Mouse (Mus musculus): ENCODE measurements around the gene Csf3.
"Not testable (repeated sequence)": the region's sequence is repeated elsewhere in the genome, so short reads cannot be mapped to it uniquely, and the experiment has no call there.

Gene Csf3

GRCm38 (mm10) chr11:98729119-98729588 is 28.1 kb downstream of the Csf3 start, which contains the start of gene Med24:
TSS of gene Med24 (minus strand) at chr11:98729435.
- ATAC-seq (ENCODE audit: low TSS enrichment), result peak; percentile 97

- peak; percentile 13; the same call in 1 of the 2 replicates for ATAC-seq (ENCODE audit: low TSS enrichment)
Observed at GRCm38 (mm10) chr11:98730727-98731126, 29.7 kb downstream of the Csf3 start.

- peak; percentile 63 for ATAC-seq (ENCODE audit: low TSS enrichment)
Observed at GRCm38 (mm10) chr11:98731134-98731533, 30.1 kb downstream of the Csf3 start.

GRCm38 (mm10) chr11:98734020-98734419 is 33.0 kb downstream of the Csf3 start:
- no peak for ATAC-seq (ENCODE audit: low TSS enrichment)

GRCm38 (mm10) chr11:98735111-98735510 is 34.0 kb downstream of the Csf3 start:
- ATAC-seq (ENCODE audit: low TSS enrichment), result peak; percentile 21; the same call in 1 of the 2 replicates

- ATAC-seq (ENCODE audit: low TSS enrichment), result no peak
Observed at GRCm38 (mm10) chr11:98736176-98736575, 35.1 kb downstream of the Csf3 start.

GRCm38 (mm10) chr11:98737220-98737619 is 36.2 kb downstream of the Csf3 start:
- ATAC-seq (ENCODE audit: low TSS enrichment), result not testable (repeated sequence)

GRCm38 (mm10) chr11:98738428-98738911 is 37.4 kb downstream of the Csf3 start:
- ATAC-seq (ENCODE audit: low TSS enrichment), result peak; percentile 28

- ATAC-seq (ENCODE audit: low TSS enrichment), result no peak
Observed at GRCm38 (mm10) chr11:98738925-98739324, 37.9 kb downstream of the Csf3 start.

- no peak for ATAC-seq (ENCODE audit: low TSS enrichment)
Observed at GRCm38 (mm10) chr11:98740026-98740392, 38.9 kb downstream of the Csf3 start.

- peak; percentile 44; the same call in 1 of the 2 replicates for ATAC-seq (ENCODE audit: low TSS enrichment)
Observed at GRCm38 (mm10) chr11:98740393-98741050, 39.5 kb downstream of the Csf3 start, which contains the start of gene Thra. TSS of gene Thra (plus strand) at chr11:98740638.

GRCm38 (mm10) chr11:98741051-98741620 is 40.1 kb downstream of the Csf3 start:
- no peak for ATAC-seq (ENCODE audit: low TSS enrichment)

GRCm38 (mm10) chr11:98741622-98742396 is 40.7 kb downstream of the Csf3 start:
- ATAC-seq (ENCODE audit: low TSS enrichment), result peak; percentile 24; the same call in 1 of the 2 replicates

- ATAC-seq (ENCODE audit: low TSS enrichment), result 0 out of 2 replicates have a peak, but pooled peaks have one; percentile 8
Observed at GRCm38 (mm10) chr11:98742397-98743291, 41.6 kb downstream of the Csf3 start.

GRCm38 (mm10) chr11:98743655-98744345 is 42.7 kb downstream of the Csf3 start:
- ATAC-seq (ENCODE audit: low TSS enrichment), result no peak

- ATAC-seq (ENCODE audit: low TSS enrichment), result no peak
Observed at GRCm38 (mm10) chr11:98744456-98745019, 43.5 kb downstream of the Csf3 start.

GRCm38 (mm10) chr11:98745932-98746853 is 45.1 kb downstream of the Csf3 start:
- ATAC-seq (ENCODE audit: low TSS enrichment), result no peak

- ATAC-seq (ENCODE audit: low TSS enrichment), result peak; percentile 48
Observed at GRCm38 (mm10) chr11:98746855-98747693, 46.0 kb downstream of the Csf3 start.
